In the genomic region with DNA sequence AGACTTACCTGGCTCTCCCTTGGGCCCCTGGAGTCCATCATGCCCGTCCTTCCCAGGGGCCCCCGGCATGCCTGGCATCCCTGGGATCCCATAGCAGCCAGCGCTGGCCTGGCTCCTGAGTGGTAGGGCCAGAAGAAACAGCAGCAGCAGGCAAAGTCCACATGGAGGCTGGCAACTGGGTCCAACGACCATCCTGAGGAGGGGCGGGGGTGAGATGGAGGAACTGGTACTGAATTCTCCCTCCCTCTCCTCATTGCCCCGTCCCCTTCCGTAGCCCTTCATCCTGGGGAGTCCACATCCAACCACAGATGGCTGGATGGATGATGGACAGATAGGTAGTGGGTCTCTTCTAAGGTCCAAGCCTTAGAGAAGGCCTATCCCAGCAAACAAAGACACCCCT, we compare ENCODE assay signal across 21 mouse cellular contexts. TPM values are rescaled to one million over a fixed set of nuclear protein-coding genes. Genes with fewer than 3 reads are reported as not detected.
DNase-seq lines count a peak whose midpoint lies in the region; ATAC-seq and TF ChIP-seq lines count a peak whose summit lies in the region.
"Had no signal": no experiment of that assay in that cellular context is flagged by ENCODE, and none has a peak within 500 bp of the region (broad histone marks: within the 10 kb centered on the region; RNA-seq: fewer than 3 reads in every experiment).

No protein-coding gene starts in this region.

- no peak for DNase-seq in embryonic facial prominence, embryonic 10.5 days (ENCODE audit: low spot score)
- no peak for DNase-seq in hindbrain, embryonic 14.5 days (ENCODE audit: low spot score)
- no peak for DNase-seq in liver, postnatal 0 days
- no peak for DNase-seq in right cerebral cortex, adult 2 months (ENCODE audit: low spot score in 2 of 2)
- DNase-seq: cerebellum, adult 9-11 months; gastrocnemius, postnatal 10 days; kidney, adult 11 months; kidney, postnatal 10 days; left cerebral cortex, postnatal 4 days; midbrain, embryonic 14.5 days; spleen, adult 18-20 months; thymus, postnatal 14 days had no signal

- H3K27ac ChIP-seq in embryonic facial prominence, embryonic 13.5 days, result no peak overlapping the region
- no peak overlapping the region for H3K27ac ChIP-seq in embryonic facial prominence, embryonic 10.5 days (replicated peaks)
- no peak overlapping the region for H3K27ac ChIP-seq in hindbrain, embryonic 13.5 days
- H3K27ac ChIP-seq in hindbrain, embryonic 14.5 days, result no peak overlapping the region
- no peak overlapping the region for H3K27ac ChIP-seq in liver, embryonic 16.5 days (ENCODE audit: low read length)
- H3K27ac ChIP-seq in liver, embryonic 12.5 days, result no peak overlapping the region
- H3K27ac ChIP-seq in liver, postnatal 0 days (ENCODE audit: low read depth), result peak overlapping the region; percentile 3; the same call in 1 of the 2 replicates
- H3K27ac ChIP-seq: forebrain, embryonic 10.5 days; liver, embryonic 14.5 days; stomach, embryonic 15.5 days had no signal

- H3K36me3 ChIP-seq in embryonic facial prominence, embryonic 13.5 days, result no peaks in the 10 kb centered on the region
- no peaks in the 10 kb centered on the region for H3K36me3 ChIP-seq in embryonic facial prominence, embryonic 10.5 days (replicated peaks)
- no peaks in the 10 kb centered on the region for H3K36me3 ChIP-seq in hindbrain, embryonic 13.5 days
- no peaks in the 10 kb centered on the region for H3K36me3 ChIP-seq in hindbrain, embryonic 14.5 days (replicated peaks; ENCODE audit: control insufficient read depth, insufficient read depth)
- H3K36me3 ChIP-seq in liver, embryonic 16.5 days (ENCODE audit: control insufficient read depth, insufficient read depth), result no peaks in the 10 kb centered on the region
- H3K36me3 ChIP-seq in liver, embryonic 12.5 days, result no peaks in the 10 kb centered on the region
- H3K36me3 ChIP-seq in liver, postnatal 0 days (replicated peaks; ENCODE audit: insufficient read depth, low read length), result no peaks in the 10 kb centered on the region
- H3K36me3 ChIP-seq: forebrain, embryonic 10.5 days; stomach, embryonic 15.5 days had no signal

- H3K4me3 ChIP-seq in embryonic facial prominence, embryonic 13.5 days, result no peak overlapping the region
- no peak overlapping the region for H3K4me3 ChIP-seq in embryonic facial prominence, embryonic 10.5 days
- H3K4me3 ChIP-seq in hindbrain, embryonic 13.5 days, result no peak overlapping the region
- no peak overlapping the region for H3K4me3 ChIP-seq in hindbrain, embryonic 14.5 days (replicated peaks; ENCODE audit: low read length)
- H3K4me3 ChIP-seq in liver, embryonic 16.5 days (ENCODE audit: low read depth, low read length), result 0 out of 2 replicates have a peak overlapping the region, but pooled peaks have one; percentile 7
- no peak overlapping the region for H3K4me3 ChIP-seq in liver, embryonic 12.5 days
- peak overlapping the region; percentile 2; the same call in 1 of the 2 replicates for H3K4me3 ChIP-seq in liver, postnatal 0 days (ENCODE audit: low read depth, low read length)
- H3K4me3 ChIP-seq: forebrain, embryonic 10.5 days; myocyte; stomach, embryonic 15.5 days had no signal

- 61% methylated on average over 7 of the region's 7 CpGs for WGBS in embryonic facial prominence, embryonic 13.5 days
- 62% methylated on average over 7 of the region's 7 CpGs for WGBS in embryonic facial prominence, embryonic 10.5 days
- 59% methylated on average over 7 of the region's 7 CpGs for WGBS in hindbrain, embryonic 13.5 days
- WGBS in hindbrain, embryonic 14.5 days, result 64% methylated on average over 7 of the region's 7 CpGs
- 39% methylated on average over 7 of the region's 7 CpGs for WGBS in liver, embryonic 16.5 days (ENCODE audit: insufficient replicate concordance)
- 36% methylated on average over 7 of the region's 7 CpGs for WGBS in liver, embryonic 12.5 days (ENCODE audit: insufficient replicate concordance)
- WGBS in liver, postnatal 0 days (ENCODE audit: insufficient replicate concordance), result 53% methylated on average over 7 of the region's 7 CpGs

- no peak for TF ChIP-seq CTCF in liver, postnatal 0 days (IDR thresholded peaks at IDR 0.05; ENCODE audit: low read depth)

- H3K9me3 ChIP-seq in embryonic facial prominence, embryonic 13.5 days, result no peaks in the 10 kb centered on the region
- no peaks in the 10 kb centered on the region for H3K9me3 ChIP-seq in embryonic facial prominence, embryonic 10.5 days
- no peaks in the 10 kb centered on the region for H3K9me3 ChIP-seq in hindbrain, embryonic 13.5 days
- no peaks in the 10 kb centered on the region for H3K9me3 ChIP-seq in hindbrain, embryonic 14.5 days (ENCODE audit: control insufficient read depth, low read length)
- H3K9me3 ChIP-seq in liver, embryonic 16.5 days (replicated peaks; ENCODE audit: control insufficient read depth, low read length), result no peaks in the 10 kb centered on the region
- H3K9me3 ChIP-seq in liver, embryonic 12.5 days (replicated peaks), result no peaks in the 10 kb centered on the region
- no peaks in the 10 kb centered on the region for H3K9me3 ChIP-seq in liver, postnatal 0 days (ENCODE audit: low read length)
- H3K9me3 ChIP-seq: forebrain, embryonic 10.5 days; stomach, embryonic 15.5 days had no signal

- peak overlapping the region; percentile 21; the same call in 1 of the 2 replicates for H3K9ac ChIP-seq in embryonic facial prominence, embryonic 13.5 days
- peak overlapping the region; percentile 24; the same call in 1 of the 2 replicates for H3K9ac ChIP-seq in hindbrain, embryonic 13.5 days
- H3K9ac ChIP-seq in hindbrain, embryonic 14.5 days, result no peak overlapping the region
- no peak overlapping the region for H3K9ac ChIP-seq in liver, embryonic 16.5 days (ENCODE audit: low read depth, low read length)
- H3K9ac ChIP-seq in liver, embryonic 12.5 days, result no peak overlapping the region
- H3K9ac ChIP-seq in liver, postnatal 0 days (replicated peaks), result no peak overlapping the region
- H3K9ac ChIP-seq: liver, embryonic 14.5 days; stomach, embryonic 15.5 days had no signal

- H3K4me2 ChIP-seq in embryonic facial prominence, embryonic 13.5 days, result no peak overlapping the region
- no peak overlapping the region for H3K4me2 ChIP-seq in hindbrain, embryonic 13.5 days
- H3K4me2 ChIP-seq in hindbrain, embryonic 14.5 days (replicated peaks), result no peak overlapping the region
- H3K4me2 ChIP-seq in liver, embryonic 16.5 days (ENCODE audit: low read depth, low read length), result no peak overlapping the region
- no peak overlapping the region for H3K4me2 ChIP-seq in liver, embryonic 12.5 days
- no peak overlapping the region for H3K4me2 ChIP-seq in liver, postnatal 0 days (ENCODE audit: low read depth, low read length)
- H3K4me2 ChIP-seq: stomach, embryonic 15.5 days had no signal

- no peak for TF ChIP-seq EP300 in liver, postnatal 0 days (IDR thresholded peaks at IDR 0.05; ENCODE audit: low read depth)

- H3K27me3 ChIP-seq in embryonic facial prominence, embryonic 13.5 days, result peaks cover 67% of the 10 kb centered on the region
- peaks cover 61% of the 10 kb centered on the region for H3K27me3 ChIP-seq in embryonic facial prominence, embryonic 10.5 days (replicated peaks; ENCODE audit: low read depth, poor library complexity, severe bottlenecking)
- peaks cover 55% of the 10 kb centered on the region for H3K27me3 ChIP-seq in hindbrain, embryonic 13.5 days
- H3K27me3 ChIP-seq in hindbrain, embryonic 14.5 days (ENCODE audit: control insufficient read depth, insufficient read depth, low read length), result peaks cover 25% of the 10 kb centered on the region
- peaks cover 19% of the 10 kb centered on the region for H3K27me3 ChIP-seq in liver, embryonic 16.5 days (ENCODE audit: control insufficient read depth, insufficient read depth, low read depth, low read length)
- H3K27me3 ChIP-seq in liver, embryonic 12.5 days (replicated peaks), result peaks cover 55% of the 10 kb centered on the region
- H3K27me3 ChIP-seq in liver, postnatal 0 days (ENCODE audit: insufficient read depth, low read length), result peaks cover 6% of the 10 kb centered on the region; the same call in 1 of the 2 replicates

- ATAC-seq in embryonic facial prominence, embryonic 13.5 days (ENCODE audit: insufficient number of reproducible peaks, insufficient read depth, low FRiP score, low TSS enrichment, low read depth), result no peak
- no peak for ATAC-seq in hindbrain, embryonic 13.5 days (ENCODE audit: low FRiP score)
- no peak for ATAC-seq in hindbrain, embryonic 14.5 days (ENCODE audit: low FRiP score)
- no peak for ATAC-seq in liver, embryonic 16.5 days (ENCODE audit: low read depth)
- no peak for ATAC-seq in liver, embryonic 12.5 days
- no peak for ATAC-seq in liver, postnatal 0 days
- ATAC-seq: lung, postnatal 0 days had no signal

- peaks cover 15% of the 10 kb centered on the region for H3K4me1 ChIP-seq in embryonic facial prominence, embryonic 13.5 days
- H3K4me1 ChIP-seq in embryonic facial prominence, embryonic 10.5 days, result peaks cover 17% of the 10 kb centered on the region
- H3K4me1 ChIP-seq in hindbrain, embryonic 13.5 days (replicated peaks), result peaks cover 16% of the 10 kb centered on the region
- H3K4me1 ChIP-seq in hindbrain, embryonic 14.5 days (replicated peaks; ENCODE audit: control insufficient read depth, insufficient read depth, low read length), result 0 out of 2 replicates have a peak, but pooled peaks cover 2% of the 10 kb centered on the region
- H3K4me1 ChIP-seq in liver, embryonic 16.5 days (ENCODE audit: control insufficient read depth, low read depth, low read length), result no peaks in the 10 kb centered on the region
- H3K4me1 ChIP-seq in liver, embryonic 12.5 days, result no peaks in the 10 kb centered on the region
- no peaks in the 10 kb centered on the region for H3K4me1 ChIP-seq in liver, postnatal 0 days (ENCODE audit: insufficient read depth)

RNA-seq across cellular contexts. Expression of gene C1qc, which starts 0.5 kb away (rescaled TPM):
- 15.8 and 17.9 TPM in 2 replicates for polyA plus RNA-seq in embryonic facial prominence, embryonic 13.5 days (2015; fragmentation: Nextera tagmentation; extraction: Ambion mirVana)
- polyA plus RNA-seq in embryonic facial prominence, embryonic 10.5 days (2016; fragmentation: Nextera tagmentation; extraction: Ambion mirVana), result 5.6 and 7.2 TPM in 2 replicates
- polyA plus RNA-seq in hindbrain, embryonic 13.5 days (2015; fragmentation: Nextera tagmentation; extraction: Ambion mirVana), result 19.5 and 24.3 TPM in 2 replicates
- 29.5 and 30.5 TPM in 2 replicates for polyA plus RNA-seq in hindbrain, embryonic 14.5 days (2014; fragmentation: Nextera tagmentation; extraction: Ambion mirVana)
- polyA plus RNA-seq in liver, embryonic 16.5 days (2015; fragmentation: Nextera tagmentation; extraction: Ambion mirVana), result 60.4 and 68.2 TPM in 2 replicates
- polyA plus RNA-seq in liver, embryonic 12.5 days (2016; fragmentation: Nextera tagmentation; extraction: Ambion mirVana), result 32.7 and 33.5 TPM in 2 replicates
- polyA plus RNA-seq in liver, postnatal 0 days (2015; fragmentation: Nextera tagmentation; extraction: Ambion mirVana), result 122 and 136 TPM in 2 replicates
- polyA plus RNA-seq: myocyte had no signal

RNA-seq across cellular contexts. Expression of gene C1qa, which starts 6.2 kb away (rescaled TPM):
- polyA plus RNA-seq in embryonic facial prominence, embryonic 13.5 days (2015; fragmentation: Nextera tagmentation; extraction: Ambion mirVana), result 18.3 and 19.8 TPM in 2 replicates
- 4.6 and 8.1 TPM in 2 replicates for polyA plus RNA-seq in embryonic facial prominence, embryonic 10.5 days (2016; fragmentation: Nextera tagmentation; extraction: Ambion mirVana)
- polyA plus RNA-seq in hindbrain, embryonic 13.5 days (2015; fragmentation: Nextera tagmentation; extraction: Ambion mirVana), result 23.6 and 24.6 TPM in 2 replicates
- 29.9 and 33.4 TPM in 2 replicates for polyA plus RNA-seq in hindbrain, embryonic 14.5 days (2014; fragmentation: Nextera tagmentation; extraction: Ambion mirVana)
- 68.0 and 75.9 TPM in 2 replicates for polyA plus RNA-seq in liver, embryonic 16.5 days (2015; fragmentation: Nextera tagmentation; extraction: Ambion mirVana)
- 24.8 and 26.2 TPM in 2 replicates for polyA plus RNA-seq in liver, embryonic 12.5 days (2016; fragmentation: Nextera tagmentation; extraction: Ambion mirVana)
- polyA plus RNA-seq in liver, postnatal 0 days (2015; fragmentation: Nextera tagmentation; extraction: Ambion mirVana), result 123 and 130 TPM in 2 replicates
- polyA plus RNA-seq: myocyte had no signal

RNA-seq across cellular contexts. Expression of gene C1qb, which starts 6.4 kb away (rescaled TPM):
- 38.0 and 40.2 TPM in 2 replicates for polyA plus RNA-seq in embryonic facial prominence, embryonic 13.5 days (2015; fragmentation: Nextera tagmentation; extraction: Ambion mirVana)
- polyA plus RNA-seq in embryonic facial prominence, embryonic 10.5 days (2016; fragmentation: Nextera tagmentation; extraction: Ambion mirVana), result 17.0 and 20.1 TPM in 2 replicates
- 37.9 and 48.5 TPM in 2 replicates for polyA plus RNA-seq in hindbrain, embryonic 13.5 days (2015; fragmentation: Nextera tagmentation; extraction: Ambion mirVana)
- polyA plus RNA-seq in hindbrain, embryonic 14.5 days (2014; fragmentation: Nextera tagmentation; extraction: Ambion mirVana), result 48.6 and 52.3 TPM in 2 replicates
- polyA plus RNA-seq in liver, embryonic 16.5 days (2015; fragmentation: Nextera tagmentation; extraction: Ambion mirVana), result 129 and 142 TPM in 2 replicates
- polyA plus RNA-seq in liver, embryonic 12.5 days (2016; fragmentation: Nextera tagmentation; extraction: Ambion mirVana), result 53.1 and 54.6 TPM in 2 replicates
- 196 and 200 TPM in 2 replicates for polyA plus RNA-seq in liver, postnatal 0 days (2015; fragmentation: Nextera tagmentation; extraction: Ambion mirVana)
- polyA plus RNA-seq: myocyte had no signal

RNA-seq across cellular contexts. Expression of gene Ephb2, which starts 56.6 kb away (rescaled TPM):
- polyA plus RNA-seq in embryonic facial prominence, embryonic 13.5 days (2015; fragmentation: Nextera tagmentation; extraction: Ambion mirVana), result 7.9 and 13.3 TPM in 2 replicates
- 10.7 and 12.4 TPM in 2 replicates for polyA plus RNA-seq in embryonic facial prominence, embryonic 10.5 days (2016; fragmentation: Nextera tagmentation; extraction: Ambion mirVana)
- polyA plus RNA-seq in hindbrain, embryonic 13.5 days (2015; fragmentation: Nextera tagmentation; extraction: Ambion mirVana), result 14.9 and 16.5 TPM in 2 replicates
- 26.6 and 28.1 TPM in 2 replicates for polyA plus RNA-seq in hindbrain, embryonic 14.5 days (2014; fragmentation: Nextera tagmentation; extraction: Ambion mirVana)
- polyA plus RNA-seq in liver, embryonic 16.5 days (2015; fragmentation: Nextera tagmentation; extraction: Ambion mirVana), result 0.07 and 0.18 TPM in 2 replicates
- 1.4 and 1.7 TPM in 2 replicates for polyA plus RNA-seq in liver, embryonic 12.5 days (2016; fragmentation: Nextera tagmentation; extraction: Ambion mirVana)
- 0.08 and 0.12 TPM in 2 replicates for polyA plus RNA-seq in liver, postnatal 0 days (2015; fragmentation: Nextera tagmentation; extraction: Ambion mirVana)

Comparison
In these comparisons a context has a peak if more than half of its experiments do, and no peak if none do; other contexts are left out.
1. H3K4me3 ChIP-seq: peak in liver, embryonic 16.5 days (single experiment) and liver, postnatal 0 days (single experiment); none in embryonic facial prominence, embryonic 13.5 days (single experiment), embryonic facial prominence, embryonic 10.5 days (single experiment), hindbrain, embryonic 13.5 days (single experiment), hindbrain, embryonic 14.5 days (single experiment) and liver, embryonic 12.5 days (single experiment).
2. H3K9ac ChIP-seq: peak in embryonic facial prominence, embryonic 13.5 days (single experiment) and hindbrain, embryonic 13.5 days (single experiment); none in hindbrain, embryonic 14.5 days (single experiment), liver, embryonic 16.5 days (single experiment), liver, embryonic 12.5 days (single experiment) and liver, postnatal 0 days (single experiment).